Mouse (Mus musculus) C2C12 (cell line): ENCODE measurements around the gene Osm. TPM values are rescaled to one million over a fixed set of nuclear protein-coding genes. Genes with fewer than 3 reads are reported as not detected.

Experiments used
- H3K27me3 ChIP-seq: one replicate; pipeline ENCODE4 v1.6.1; 2011; ENCODE audit not compliant: control insufficient read depth, insufficient read depth, insufficient read length
- H3K36me3 ChIP-seq: one replicate; pipeline ENCODE4 v1.6.1; 2011; ENCODE audit not compliant: control insufficient read depth, insufficient read depth
- H3K4me3 ChIP-seq: one replicate; pipeline ENCODE4 v1.5.1; 2011; ENCODE audit warnings: mild to moderate bottlenecking, control low read depth; ENCODE audit not compliant: poor library complexity, insufficient read depth, severe bottlenecking
- H3K79me2 ChIP-seq: one replicate; pipeline ENCODE4 v1.6.1; 2011; ENCODE audit not compliant: control insufficient read depth, insufficient read depth
- H3K79me3 ChIP-seq: one replicate; pipeline ENCODE4 v1.6.1; 2011; ENCODE audit warnings: low read depth, control low read depth
- H3ac ChIP-seq: one replicate; pipeline ENCODE3; 2011; ENCODE audit warnings: low read depth; ENCODE audit not compliant: control insufficient read depth, insufficient read length
- CEBPB ChIP-seq: IDR thresholded peaks from one replicate; pipeline ENCODE4 v1.6.1; 2011; ENCODE audit warnings: low read depth, mild to moderate bottlenecking, control low read depth, moderate library complexity
- CTCF ChIP-seq: IDR thresholded peaks from one replicate; pipeline ENCODE4 v1.5.1; 2011; ENCODE audit not compliant: control insufficient read depth, insufficient read depth, insufficient read length
- FOSL1 ChIP-seq: IDR thresholded peaks from one replicate; pipeline ENCODE4 v1.8.0; 2011; ENCODE audit warnings: mild to moderate bottlenecking, low read length; ENCODE audit not compliant: poor library complexity, insufficient read depth, severe bottlenecking
- MAX ChIP-seq: IDR thresholded peaks from one replicate; pipeline ENCODE4 v1.6.1; 2011; ENCODE audit warnings: mild to moderate bottlenecking, control low read depth
- MYOD1 ChIP-seq: IDR thresholded peaks from one replicate; pipeline ENCODE4 v1.6.1; 2011; ENCODE audit warnings: low read depth; ENCODE audit not compliant: control insufficient read depth, insufficient read length
- MYOG ChIP-seq: IDR thresholded peaks from one replicate; pipeline ENCODE4 v1.6.1; 2011; ENCODE audit not compliant: control insufficient read depth, insufficient read length; ENCODE audit errors: extremely low read depth
- USF1 ChIP-seq: IDR thresholded peaks from one replicate; pipeline ENCODE4 v1.6.1; 2011; ENCODE audit warnings: low read depth, mild to moderate bottlenecking, control low read depth, moderate library complexity
- polyA plus RNA-seq: library from polyadenylated mRNA; unstranded; fragments of >200 nt; fragmentation: generic; extraction: Trizol; gene quantifications from one replicate; pipeline ENCODE4 v1.2.1, GENCODE M21; 2012; ENCODE audit warnings: missing spikeins

Osm gene
- polyA plus RNA-seq, 1 experiment: not detected

DNA sequence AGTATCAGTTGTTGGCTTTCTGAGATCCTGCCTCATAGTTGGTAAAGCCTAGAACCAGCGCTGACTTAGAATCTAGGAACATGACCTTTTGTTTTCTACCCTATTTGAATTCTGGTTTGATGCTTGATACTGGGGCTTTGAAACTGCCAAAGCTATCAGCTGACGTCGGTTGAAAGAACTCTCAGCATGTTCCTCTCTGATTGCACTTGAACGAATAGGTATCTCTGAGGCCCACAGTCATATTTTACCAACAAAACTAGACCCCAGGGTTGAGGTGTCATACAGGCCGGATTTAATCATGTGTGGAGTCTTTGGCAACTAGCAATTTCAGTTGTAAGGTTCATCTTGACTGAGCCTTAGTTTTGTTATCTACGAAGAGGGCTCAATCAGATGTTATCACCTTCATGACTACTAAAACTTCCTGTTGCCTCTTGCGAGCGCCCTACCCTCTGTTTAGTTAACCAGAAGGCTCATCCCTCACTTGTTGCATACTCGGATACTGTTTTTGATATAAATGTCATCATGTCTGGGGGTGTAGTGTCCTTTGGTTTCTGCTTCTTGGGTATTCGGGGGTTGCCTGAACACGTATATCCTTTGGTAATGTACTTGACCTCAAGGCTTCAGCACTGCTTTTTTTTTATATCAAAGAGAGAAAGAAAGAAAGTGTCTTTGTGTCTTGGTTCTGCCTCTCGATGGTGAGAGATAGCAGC lies 33.1 kb upstream of the Osm start:
- Histone ChIP-seq H3K79me2 (peaks cover 7% of the 10 kb centered on the region), H3K4me3 (no peak overlapping the region)
- TF ChIP-seq CEBPB: no peak
- TF ChIP-seq MYOG: no peak

DNA sequence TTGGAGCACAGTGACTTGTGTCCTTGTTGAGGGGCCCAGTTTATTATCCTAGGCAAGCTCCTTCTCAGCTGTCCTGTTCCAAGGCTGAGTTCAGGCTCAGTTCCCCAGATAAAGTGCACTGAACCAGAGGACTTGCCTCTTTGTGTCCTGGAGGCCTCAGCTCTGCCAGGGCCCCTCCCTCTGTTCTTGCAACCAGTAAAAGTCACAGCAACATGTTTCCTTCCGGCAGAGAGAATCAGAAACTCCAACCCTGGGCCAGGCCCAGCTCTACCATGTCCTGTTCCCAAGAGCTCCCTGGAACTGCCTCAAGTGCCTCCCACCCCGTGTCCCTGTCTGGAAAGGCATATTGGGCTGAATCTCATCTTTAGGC lies 32.5 kb upstream of the Osm start:
- Histone ChIP-seq H3K4me3 (no peak overlapping the region), H3ac (no peak overlapping the region), H3K79me2 (peaks cover 7% of the 10 kb centered on the region), H3K36me3 (peaks cover 23% of the 10 kb centered on the region), H3K79me3 (peaks cover 1% of the 10 kb centered on the region), H3K27me3 (no peaks in the 10 kb centered on the region)
- no peak for TF ChIP-seq FOSL1
- TF ChIP-seq CEBPB: no peak
- TF ChIP-seq CTCF: no peak
- no peak for TF ChIP-seq MAX
- TF ChIP-seq MYOG: no peak
- no peak for TF ChIP-seq USF1
- TF ChIP-seq MYOD1: no peak

More for the DNA sequence above, 33.1 kb upstream of the Osm start:
- H3ac ChIP-seq: no peak overlapping the region
- H3K27me3 ChIP-seq: no peaks in the 10 kb centered on the region
- H3K79me3 ChIP-seq: peaks cover 1% of the 10 kb centered on the region
- H3K36me3 ChIP-seq: peaks cover 19% of the 10 kb centered on the region

DNA sequence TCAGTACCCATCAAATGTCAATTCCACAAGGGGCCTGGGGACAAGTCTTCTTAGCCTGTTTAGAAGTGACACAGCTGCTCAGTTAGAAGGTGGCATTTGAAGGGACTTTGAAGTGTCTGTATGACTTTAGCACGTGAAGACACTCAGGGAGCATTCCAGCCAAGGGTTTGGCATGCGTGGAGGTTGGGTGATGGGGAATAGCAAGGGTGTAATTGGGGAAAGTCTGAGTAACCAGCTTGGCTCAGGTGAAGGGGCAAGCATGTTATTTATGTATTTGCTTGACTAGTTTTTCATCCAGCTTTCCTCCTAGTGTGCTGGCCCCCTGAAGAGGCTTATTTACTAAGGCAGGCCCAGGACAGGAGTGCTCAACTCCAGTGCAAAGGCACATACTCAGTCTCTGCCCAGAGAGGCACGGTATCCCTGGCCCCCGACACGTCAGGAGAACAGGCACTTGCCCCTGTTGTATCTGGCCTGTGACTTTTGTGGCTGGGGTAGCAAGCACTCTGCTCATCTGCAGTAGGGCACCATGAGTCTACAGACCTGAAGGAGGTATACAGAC lies 31.0 kb upstream of the Osm start:
- H3K36me3 ChIP-seq: peaks cover 28% of the 10 kb centered on the region
- no peak overlapping the region for H3K4me3 ChIP-seq
- H3K27me3 ChIP-seq: no peaks in the 10 kb centered on the region
- H3K79me3 ChIP-seq: peaks cover 1% of the 10 kb centered on the region
- TF ChIP-seq MYOG (no peak), CEBPB (no peak), MYOD1 (no peak), USF1 (no peak), FOSL1 (no peak), CTCF (no peak), MAX (no peak)
- no peak overlapping the region for H3ac ChIP-seq
- H3K79me2 ChIP-seq: peaks cover 7% of the 10 kb centered on the region

- Histone ChIP-seq H3ac (no peak overlapping the region), H3K4me3 (no peak overlapping the region), H3K79me3 (peaks cover 1% of the 10 kb centered on the region), H3K36me3 (peaks cover 28% of the 10 kb centered on the region), H3K79me2 (peaks cover 7% of the 10 kb centered on the region), H3K27me3 (no peaks in the 10 kb centered on the region)
- TF ChIP-seq MAX: no peak
- TF ChIP-seq USF1: no peak
- TF ChIP-seq CEBPB: no peak
- no peak for TF ChIP-seq FOSL1
- TF ChIP-seq MYOD1: no peak
- no peak for TF ChIP-seq CTCF
- no peak for TF ChIP-seq MYOG
Observed at GRCm38 (mm10) chr11:4205951-4206350, 30.3 kb upstream of the Osm start.

GRCm38 (mm10) chr11:4206563-4206962 lies 29.7 kb upstream of the Osm start:
- H3ac ChIP-seq: no peak overlapping the region
- peaks cover 7% of the 10 kb centered on the region for H3K79me2 ChIP-seq
- H3K36me3 ChIP-seq: peaks cover 32% of the 10 kb centered on the region
- TF ChIP-seq CTCF (no peak), FOSL1 (no peak), MYOG (no peak)
- H3K27me3 ChIP-seq: no peaks in the 10 kb centered on the region
- H3K79me3 ChIP-seq: peaks cover under 1% of the 10 kb centered on the region
- H3K4me3 ChIP-seq: no peak overlapping the region

- H3ac ChIP-seq: no peak overlapping the region
- peaks cover 39% of the 10 kb centered on the region for H3K36me3 ChIP-seq
- peaks cover 7% of the 10 kb centered on the region for H3K79me2 ChIP-seq
- H3K27me3 ChIP-seq: no peaks in the 10 kb centered on the region
- no peaks in the 10 kb centered on the region for H3K79me3 ChIP-seq
- TF ChIP-seq MAX: no peak
- TF ChIP-seq MYOD1: no peak
- no peak for TF ChIP-seq FOSL1
- no peak for TF ChIP-seq CEBPB
- TF ChIP-seq MYOG: no peak
- no peak for TF ChIP-seq CTCF
- no peak for TF ChIP-seq USF1
- no peak overlapping the region for H3K4me3 ChIP-seq
Observed at GRCm38 (mm10) chr11:4207655-4208054, 28.6 kb upstream of the Osm start.
